Mouse (Mus musculus): ENCODE results near the gene Nat8f2.

The Nat8f2 gene

GRCm38 (mm10) chr6:85820837-85821236 lies 48.1 kb downstream of the Nat8f2 start, which contains the start of the genes Nat8f6 and Nat8f5:
Nat8f6 (minus strand) TSS chr6:85820954.
Nat8f5 (minus strand) TSS chr6:85820972.
- no peaks in the 10 kb centered on the region for H3K27me3 ChIP-seq (ENCODE audit: control insufficient read depth, insufficient read depth, low read length, poor library complexity, severe bottlenecking)
- DNase-seq (ENCODE audit: low read depth, low spot score): no peak
- H3K36me3 ChIP-seq (ENCODE audit: control insufficient read depth, insufficient read depth, low read length, poor library complexity, severe bottlenecking): no peaks in the 10 kb centered on the region

- Histone ChIP-seq H3K36me3 (ENCODE audit: control insufficient read depth, insufficient read depth, low read length, poor library complexity, severe bottlenecking) (no peaks in the 10 kb centered on the region), H3K27me3 (ENCODE audit: control insufficient read depth, insufficient read depth, low read length, poor library complexity, severe bottlenecking) (no peaks in the 10 kb centered on the region)
- DNase-seq (ENCODE audit: low read depth, low spot score): no peak
These were observed 50.6 kb downstream of the Nat8f2 start for GRCm38 (mm10) chr6:85818338-85818737.
